Mouse (Mus musculus) erythroblast, embryonic 14.5 days (primary cell): ENCODE results near the gene Grid2ip. TPM values are rescaled to one million over a fixed set of nuclear protein-coding genes. Genes with fewer than 3 reads are reported as not detected.

ENCODE experiments used
- H3K27me3 ChIP-seq: 2 replicates; pipeline ENCODE4 v1.6.1; 2012; ENCODE audit warnings: inconsistent platforms; ENCODE audit not compliant: control insufficient read depth
- H3K36me3 ChIP-seq: 2 replicates; pipeline ENCODE4 v1.6.1; 2012; ENCODE audit warnings: mild to moderate bottlenecking, inconsistent platforms; ENCODE audit not compliant: control insufficient read depth
- H3K4me1 ChIP-seq: 2 replicates; pipeline ENCODE4 v1.6.1; 2012; ENCODE audit warnings: inconsistent platforms; ENCODE audit not compliant: control insufficient read depth
- H3K4me3 ChIP-seq: replicated peaks from 2 replicates; pipeline ENCODE3; 2012; ENCODE audit warnings: moderate library complexity, mild to moderate bottlenecking, inconsistent platforms
- H3K9me3 ChIP-seq: 2 replicates; pipeline ENCODE4 v1.6.1; 2012; ENCODE audit warnings: low read length, inconsistent platforms, mixed read lengths; ENCODE audit not compliant: control insufficient read depth
- GATA1 ChIP-seq: IDR thresholded peaks from 2 replicates; pipeline ENCODE4 v1.6.1; 2012; ENCODE audit warnings: low read length, inconsistent platforms, mixed read lengths
- TAL1 ChIP-seq: IDR thresholded peaks from 3 replicates; pipeline ENCODE4 v1.6.1; 2012; ENCODE audit warnings: low read length, inconsistent platforms, mixed read lengths
- polyA plus RNA-seq: library from polyadenylated mRNA; stranded (reverse); fragments of >175 nt; gene quantifications from 2 replicates; pipeline ENCODE4 v1.2.3, GENCODE M21; 2012

Grid2ip gene
- polyA plus RNA-seq, 1 experiment: not detected

GRCm38 (mm10) chr5:143357564-143357963 is 426 bp downstream of the Grid2ip start:
- TF ChIP-seq GATA1: no peak
- no peak for TF ChIP-seq TAL1
- no peaks in the 10 kb centered on the region; the same call in 1 of the 2 replicates for H3K4me1 ChIP-seq
- H3K36me3 ChIP-seq: no peaks in the 10 kb centered on the region
- H3K27me3 ChIP-seq: peaks cover 58% of the 10 kb centered on the region
- no peak overlapping the region for H3K4me3 ChIP-seq
- H3K9me3 ChIP-seq: peaks cover 13% of the 10 kb centered on the region

- Histone ChIP-seq H3K36me3 (no peaks in the 10 kb centered on the region), H3K4me3 (no peak overlapping the region), H3K27me3 (peaks cover 75% of the 10 kb centered on the region), H3K4me1 (no peaks in the 10 kb centered on the region; the same call in 1 of the 2 replicates), H3K9me3 (peaks cover 2% of the 10 kb centered on the region; the same call in 1 of the 2 replicates)
- TF ChIP-seq TAL1 (no peak), GATA1 (no peak)
Observed at GRCm38 (mm10) chr5:143359263-143359662, 2.1 kb downstream of the Grid2ip start.

- Histone ChIP-seq H3K27me3 (peaks cover 78% of the 10 kb centered on the region), H3K36me3 (no peaks in the 10 kb centered on the region), H3K4me1 (no peaks in the 10 kb centered on the region; the same call in 1 of the 2 replicates), H3K4me3 (no peak overlapping the region), H3K9me3 (no peaks in the 10 kb centered on the region)
- TF ChIP-seq TAL1: no peak
- no peak for TF ChIP-seq GATA1
Observed at GRCm38 (mm10) chr5:143360000-143360399, 2.9 kb downstream of the Grid2ip start.

GRCm38 (mm10) chr5:143361428-143361827 is 4.3 kb downstream of the Grid2ip start:
- H3K36me3 ChIP-seq: no peaks in the 10 kb centered on the region
- TF ChIP-seq TAL1 (no peak), GATA1 (no peak)
- H3K9me3 ChIP-seq: no peaks in the 10 kb centered on the region
- no peaks in the 10 kb centered on the region; the same call in 1 of the 2 replicates for H3K4me1 ChIP-seq
- peaks cover 79% of the 10 kb centered on the region for H3K27me3 ChIP-seq
- no peak overlapping the region for H3K4me3 ChIP-seq

GRCm38 (mm10) chr5:143363678-143364615 is 6.8 kb downstream of the Grid2ip start:
- TF ChIP-seq TAL1 (no peak), GATA1 (no peak)
- Histone ChIP-seq H3K27me3 (peaks cover 72% of the 10 kb centered on the region), H3K36me3 (no peaks in the 10 kb centered on the region), H3K4me3 (no peak overlapping the region), H3K9me3 (no peaks in the 10 kb centered on the region), H3K4me1 (no peaks in the 10 kb centered on the region)

- Histone ChIP-seq H3K27me3 (peaks cover 90% of the 10 kb centered on the region), H3K4me3 (no peak overlapping the region), H3K4me1 (no peaks in the 10 kb centered on the region; the same call in 1 of the 2 replicates), H3K36me3 (no peaks in the 10 kb centered on the region), H3K9me3 (no peaks in the 10 kb centered on the region)
- TF ChIP-seq TAL1: no peak
- no peak for TF ChIP-seq GATA1
Observed at GRCm38 (mm10) chr5:143367931-143368330, 10.8 kb downstream of the Grid2ip start.

- TF ChIP-seq GATA1: no peak
- no peak for TF ChIP-seq TAL1
- Histone ChIP-seq H3K9me3 (no peaks in the 10 kb centered on the region), H3K27me3 (peaks cover 90% of the 10 kb centered on the region), H3K36me3 (no peaks in the 10 kb centered on the region), H3K4me3 (no peak overlapping the region), H3K4me1 (no peaks in the 10 kb centered on the region; the same call in 1 of the 2 replicates)
Observed at GRCm38 (mm10) chr5:143369611-143370255, 12.6 kb downstream of the Grid2ip start.

- Histone ChIP-seq H3K4me3 (no peak overlapping the region), H3K27me3 (peaks cover 88% of the 10 kb centered on the region), H3K36me3 (no peaks in the 10 kb centered on the region), H3K9me3 (no peaks in the 10 kb centered on the region), H3K4me1 (peaks cover 6% of the 10 kb centered on the region)
- TF ChIP-seq GATA1 (no peak), TAL1 (no peak)
Observed at GRCm38 (mm10) chr5:143370416-143371145, 13.4 kb downstream of the Grid2ip start.
